In genomic region chr8:13160691-13161090, GRCm38 (mm10) we compare ENCODE assay signal across 9 mouse cellular contexts. TPM values are rescaled to one million over a fixed set of nuclear protein-coding genes. Genes with fewer than 3 reads are reported as not detected.
DNase-seq lines count a peak whose midpoint lies in the region; ATAC-seq and TF ChIP-seq lines count a peak whose summit lies in the region.
"Had no signal": no experiment of that assay in that cellular context is flagged by ENCODE, and none has a peak within 500 bp of the region (broad histone marks: within the 10 kb centered on the region; RNA-seq: fewer than 3 reads in every experiment).

No protein-coding gene starts in this region.

- no peak for ATAC-seq in heart, postnatal 0 days (ENCODE audit: insufficient read depth, low read depth)
- ATAC-seq in G1E (ENCODE audit: extremely low read depth, insufficient number of reproducible peaks, low FRiP score, poor library complexity, severe bottlenecking): no peak
- ATAC-seq in hindbrain, embryonic 15.5 days (ENCODE audit: low FRiP score, low read depth): no peak
- ATAC-seq in midbrain, embryonic 12.5 days (ENCODE audit: low FRiP score, low read depth): no peak
- ATAC-seq: Patski had no signal

- no peaks in the 10 kb centered on the region for H3K27me3 ChIP-seq in heart, postnatal 0 days (ENCODE audit: control insufficient read depth, insufficient read depth, low read length)
- no peaks in the 10 kb centered on the region for H3K27me3 ChIP-seq in G1E (ENCODE audit: insufficient read depth, low read length)
- H3K27me3 ChIP-seq in hindbrain, embryonic 15.5 days: no peaks in the 10 kb centered on the region
- no peaks in the 10 kb centered on the region for H3K27me3 ChIP-seq in midbrain, embryonic 12.5 days
- H3K27me3 ChIP-seq: Patski had no signal

- WGBS in heart, postnatal 0 days: 74% methylated on average over 3 of the region's 3 CpGs
- 92% methylated on average over 3 of the region's 3 CpGs for WGBS in hindbrain, embryonic 15.5 days
- 90% methylated on average over 3 of the region's 3 CpGs for WGBS in midbrain, embryonic 12.5 days

- DNase-seq in heart, postnatal 0 days (ENCODE audit: low spot score): no peak
- no peak for DNase-seq in heart, adult 18-20 months
- no peak for DNase-seq in G1E (ENCODE audit: low spot score)
- DNase-seq in adrenal gland, postnatal 36 days: no peak
- no peak for DNase-seq in cerebellum, postnatal 4 days (ENCODE audit: low spot score in 2 of 2)
- no peak for DNase-seq in frontal cortex, postnatal 36 days (ENCODE audit: low spot score in 2 of 2)

- TF ChIP-seq CTCF in heart, postnatal 0 days (IDR thresholded peaks at IDR 0.05; ENCODE audit: low read depth): no peak
- no peak for TF ChIP-seq CTCF in G1E (IDR thresholded peaks at IDR 0.05; ENCODE audit: low read depth, low read length)

- H3K36me3 ChIP-seq in heart, postnatal 0 days (replicated peaks; ENCODE audit: control insufficient read depth, insufficient read depth, low read length): peaks cover 4% of the 10 kb centered on the region; the same call in 1 of the 2 replicates
- peaks cover 41% of the 10 kb centered on the region for H3K36me3 ChIP-seq in G1E (replicated peaks)
- no peaks in the 10 kb centered on the region for H3K36me3 ChIP-seq in hindbrain, embryonic 15.5 days
- 0 out of 2 replicates have a peak, but pooled peaks cover 2% of the 10 kb centered on the region for H3K36me3 ChIP-seq in midbrain, embryonic 12.5 days

- peaks cover 21% of the 10 kb centered on the region for H3K4me1 ChIP-seq in heart, postnatal 0 days (ENCODE audit: control insufficient read depth, insufficient read depth)
- peaks cover 61% of the 10 kb centered on the region for H3K4me1 ChIP-seq in G1E (ENCODE audit: insufficient read depth, low read depth, low read length)
- peaks cover 24% of the 10 kb centered on the region for H3K4me1 ChIP-seq in hindbrain, embryonic 15.5 days (replicated peaks)
- H3K4me1 ChIP-seq in midbrain, embryonic 12.5 days: peaks cover 19% of the 10 kb centered on the region

- TF ChIP-seq EP300 in heart, postnatal 0 days (IDR thresholded peaks at IDR 0.05; ENCODE audit: low read depth): no peak

- peak overlapping the region; percentile 93 for H3K4me2 ChIP-seq in heart, postnatal 0 days (ENCODE audit: low read depth, low read length)
- H3K4me2 ChIP-seq in hindbrain, embryonic 15.5 days: peak overlapping the region; percentile 90
- peak overlapping the region; percentile 93 for H3K4me2 ChIP-seq in midbrain, embryonic 12.5 days (replicated peaks)

- peak overlapping the region; percentile 99 for H3K4me3 ChIP-seq in heart, postnatal 0 days (ENCODE audit: low read depth, low read length)
- peak overlapping the region; percentile 97; the same call in 1 of the 2 replicates for H3K4me3 ChIP-seq in G1E (ENCODE audit: low read depth, low read length)
- peak overlapping the region; percentile 94; the same call in 1 of the 2 replicates for H3K4me3 ChIP-seq in hindbrain, embryonic 15.5 days
- H3K4me3 ChIP-seq in midbrain, embryonic 12.5 days: no peak overlapping the region

- peak overlapping the region; percentile 100 for H3K9ac ChIP-seq in heart, postnatal 0 days (replicated peaks; ENCODE audit: low read depth, low read length)
- H3K9ac ChIP-seq in hindbrain, embryonic 15.5 days: no peak overlapping the region; the same call in 1 of the 2 replicates
- H3K9ac ChIP-seq in midbrain, embryonic 12.5 days (replicated peaks): no peak overlapping the region

- H3K27ac ChIP-seq in heart, postnatal 0 days (ENCODE audit: low read depth): no peak overlapping the region
- no peak overlapping the region for H3K27ac ChIP-seq in hindbrain, embryonic 15.5 days (replicated peaks)
- H3K27ac ChIP-seq in midbrain, embryonic 12.5 days (replicated peaks): no peak overlapping the region

- H3K9me3 ChIP-seq in heart, postnatal 0 days (replicated peaks; ENCODE audit: control insufficient read depth, low read length): no peaks in the 10 kb centered on the region
- no peaks in the 10 kb centered on the region for H3K9me3 ChIP-seq in G1E (replicated peaks)
- H3K9me3 ChIP-seq in hindbrain, embryonic 15.5 days: no peaks in the 10 kb centered on the region
- H3K9me3 ChIP-seq in midbrain, embryonic 12.5 days: no peaks in the 10 kb centered on the region

RNA-seq across cellular contexts. Expression of gene Lamp1, which starts 1.7 kb away (rescaled TPM):
- 317 and 327 TPM in 2 replicates for total RNA-seq in heart, postnatal 0 days (2014; rRNA removed; ENCODE audit: low replicate concordance)
- polyA plus RNA-seq in heart, postnatal 0 days (2015; fragmentation: Nextera tagmentation; extraction: Ambion mirVana): 266 and 267 TPM in 2 replicates
- total RNA-seq in heart, adult 18-20 months (2021): 100 to 1,000 TPM; 405 to 445 TPM
- 206 and 208 TPM in 2 replicates for total RNA-seq in G1E (2014; fragmentation: Nextera tagmentation)
- total RNA-seq in G1E (2017): 458 and 554 TPM in 2 replicates
- polyA plus RNA-seq in G1E (2012): 150 and 233 TPM in 2 replicates
- polyA plus RNA-seq in hindbrain, embryonic 15.5 days (2015; fragmentation: Nextera tagmentation; extraction: Ambion mirVana): 297 and 317 TPM in 2 replicates
- 242 and 251 TPM in 2 replicates for polyA plus RNA-seq in midbrain, embryonic 12.5 days (2016; fragmentation: Nextera tagmentation; extraction: Ambion mirVana)
- 100 to 1,000 TPM; 442 to 454 TPM for total RNA-seq in adrenal gland, postnatal 36 days (2021)

RNA-seq across cellular contexts. Expression of gene Grtp1, which starts 39.7 kb away (rescaled TPM):
- total RNA-seq in heart, postnatal 0 days (2014; rRNA removed; ENCODE audit: low replicate concordance): 4.4 and 9.9 TPM in 2 replicates
- 10.0 and 11.9 TPM in 2 replicates for polyA plus RNA-seq in heart, postnatal 0 days (2015; fragmentation: Nextera tagmentation; extraction: Ambion mirVana)
- 1 to 10 TPM; 4.9 to 5.1 TPM for total RNA-seq in heart, adult 18-20 months (2021)
- 11.5 and 17.4 TPM in 2 replicates for total RNA-seq in G1E (2014; fragmentation: Nextera tagmentation)
- total RNA-seq in G1E (2017): 5.7 and 7.4 TPM in 2 replicates
- polyA plus RNA-seq in G1E (2012): 10.7 and 12.0 TPM in 2 replicates
- polyA plus RNA-seq in hindbrain, embryonic 15.5 days (2015; fragmentation: Nextera tagmentation; extraction: Ambion mirVana): 11.9 and 13.9 TPM in 2 replicates
- 16.4 and 17.1 TPM in 2 replicates for polyA plus RNA-seq in midbrain, embryonic 12.5 days (2016; fragmentation: Nextera tagmentation; extraction: Ambion mirVana)
- total RNA-seq in adrenal gland, postnatal 36 days (2021): 10 to 100 TPM; 11.7 to 13.6 TPM

RNA-seq across cellular contexts. Expression of gene Cul4a, which starts 55.3 kb away (rescaled TPM):
- total RNA-seq in heart, postnatal 0 days (2014; rRNA removed; ENCODE audit: low replicate concordance): 140 and 158 TPM in 2 replicates
- polyA plus RNA-seq in heart, postnatal 0 days (2015; fragmentation: Nextera tagmentation; extraction: Ambion mirVana): 81.4 and 88.2 TPM in 2 replicates
- 10 to 100 TPM; 80.1 to 85.0 TPM for total RNA-seq in heart, adult 18-20 months (2021)
- total RNA-seq in G1E (2014; fragmentation: Nextera tagmentation) (122 and 167 TPM in 2 replicates), G1E (2017) (113 and 115 TPM in 2 replicates)
- polyA plus RNA-seq in G1E (2012): 43.4 and 54.1 TPM in 2 replicates
- polyA plus RNA-seq in hindbrain, embryonic 15.5 days (2015; fragmentation: Nextera tagmentation; extraction: Ambion mirVana): 68.2 and 69.8 TPM in 2 replicates
- polyA plus RNA-seq in midbrain, embryonic 12.5 days (2016; fragmentation: Nextera tagmentation; extraction: Ambion mirVana): 82.1 and 86.1 TPM in 2 replicates
- total RNA-seq in adrenal gland, postnatal 36 days (2021): 100 to 1,000 TPM; 108 to 166 TPM

RNA-seq across cellular contexts. Expression of gene Pcid2, which starts 55.4 kb away (rescaled TPM):
- total RNA-seq in heart, postnatal 0 days (2014; rRNA removed; ENCODE audit: low replicate concordance): 8.2 and 13.1 TPM in 2 replicates
- 12.4 TPM in 2 replicates for polyA plus RNA-seq in heart, postnatal 0 days (2015; fragmentation: Nextera tagmentation; extraction: Ambion mirVana)
- total RNA-seq in heart, adult 18-20 months (2021): 10 to 100 TPM; 10.4 to 10.6 TPM
- total RNA-seq in G1E (2014; fragmentation: Nextera tagmentation): 21.6 and 26.3 TPM in 2 replicates
- 19.6 and 22.2 TPM in 2 replicates for total RNA-seq in G1E (2017)
- 9.8 and 11.6 TPM in 2 replicates for polyA plus RNA-seq in G1E (2012)
- 40.4 TPM in 2 replicates for polyA plus RNA-seq in hindbrain, embryonic 15.5 days (2015; fragmentation: Nextera tagmentation; extraction: Ambion mirVana)
- polyA plus RNA-seq in midbrain, embryonic 12.5 days (2016; fragmentation: Nextera tagmentation; extraction: Ambion mirVana): 58.9 and 62.3 TPM in 2 replicates
- total RNA-seq in adrenal gland, postnatal 36 days (2021): 10 to 100 TPM; 21.6 to 23.1 TPM
